Mouse (Mus musculus) limb, embryonic 12.5 days (tissue): Measurements from ENCODE around the gene Wdr4. TPM values are rescaled to one million over a fixed set of nuclear protein-coding genes. Genes with fewer than 3 reads are reported as not detected.

Experiments used
- ATAC-seq: fragments of 200-750 bp; cut with Nextera tagmentation; 2 replicates; pipeline ENCODE4 v1.8.0; 2017; ENCODE audit warnings: low read depth, moderate TSS enrichment; ENCODE audit not compliant: insufficient number of reproducible peaks, insufficient read depth, low FRiP score, low TSS enrichment
- H3K27ac ChIP-seq: fragments of 300-500 bp; sonication (generic); 2 replicates; pipeline ENCODE4 v1.5.1; 2016; ENCODE audit warnings: mild to moderate bottlenecking, moderate library complexity
- H3K27me3 ChIP-seq: fragments of 300-500 bp; sonication (generic); 2 replicates; pipeline ENCODE4 v1.6.1; 2016; ENCODE audit warnings: mild to moderate bottlenecking, moderate library complexity
- H3K36me3 ChIP-seq: fragments of 300-500 bp; sonication (generic); 2 replicates; pipeline ENCODE4 v1.6.1; 2016; ENCODE audit warnings: mild to moderate bottlenecking, moderate library complexity
- H3K4me1 ChIP-seq: fragments of 300-500 bp; sonication (generic); replicated peaks from 2 replicates; pipeline ENCODE4 v1.6.1; 2016
- H3K4me2 ChIP-seq: fragments of 300-500 bp; sonication (generic); 2 replicates; pipeline ENCODE4 v1.6.1; 2016; ENCODE audit warnings: mild to moderate bottlenecking, moderate library complexity
- H3K4me3 ChIP-seq: fragments of 300-500 bp; sonication (generic); replicated peaks from 2 replicates; pipeline ENCODE4 v1.5.1; 2016; ENCODE audit warnings: mild to moderate bottlenecking
- H3K9ac ChIP-seq: fragments of 300-500 bp; sonication (generic); replicated peaks from 2 replicates; pipeline ENCODE4 v1.6.1; 2016; ENCODE audit warnings: mild to moderate bottlenecking, moderate library complexity
- H3K9me3 ChIP-seq: fragments of 300-500 bp; sonication (generic); 2 replicates; pipeline ENCODE4 v1.6.1; 2016; ENCODE audit warnings: mild to moderate bottlenecking, moderate library complexity
- WGBS: fragments of 180-500 bp; shearing (Covaris S2); methylation state at CpG from one replicate; pipeline ENCODE4 v1.1.7; 2016; 5-methylcytosine and 5-hydroxymethylcytosine counted together
- polyA plus RNA-seq: library from polyadenylated mRNA; unstranded; fragments of >200 nt; fragmentation: Nextera tagmentation; extraction: Ambion mirVana; gene quantifications from 2 replicates; pipeline ENCODE4 v1.2.1, GENCODE M21; 2016

Gene Wdr4
- polyA plus RNA-seq, 1 experiment from 2014 or later: 43.6 TPM

DNA sequence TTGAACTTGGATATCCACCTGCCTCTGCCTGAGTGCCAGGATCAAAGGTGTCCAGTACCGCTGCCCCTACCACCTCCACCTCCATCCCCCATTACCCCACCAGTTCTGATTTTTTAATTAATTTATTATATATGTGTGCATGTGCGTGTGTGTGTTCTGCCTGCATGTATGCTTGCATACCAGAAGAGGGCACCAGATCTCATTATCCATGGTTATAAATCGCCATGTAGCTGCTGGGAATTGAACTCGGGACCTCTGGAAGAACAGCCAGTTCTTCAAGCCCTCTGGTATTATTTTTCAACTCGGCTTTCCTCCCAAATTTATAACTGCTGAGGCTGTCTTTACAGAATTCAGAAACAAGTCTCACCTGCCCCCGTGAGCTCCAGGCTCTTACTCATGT, 8.8 kb downstream of the Wdr4 start:
- ATAC-seq: no peak
- Histone ChIP-seq H3K4me1 (peaks cover 12% of the 10 kb centered on the region; the same call in 1 of the 2 replicates), H3K4me2 (peak overlapping the region; percentile 71), H3K27me3 (no peaks in the 10 kb centered on the region), H3K9ac (no peak overlapping the region; the same call in 1 of the 2 replicates), H3K4me3 (peak overlapping the region; percentile 81), H3K27ac (no peak overlapping the region), H3K9me3 (no peaks in the 10 kb centered on the region), H3K36me3 (peaks cover 40% of the 10 kb centered on the region)
- 95% methylated on average over 6 of the region's 6 CpGs for WGBS

DNA sequence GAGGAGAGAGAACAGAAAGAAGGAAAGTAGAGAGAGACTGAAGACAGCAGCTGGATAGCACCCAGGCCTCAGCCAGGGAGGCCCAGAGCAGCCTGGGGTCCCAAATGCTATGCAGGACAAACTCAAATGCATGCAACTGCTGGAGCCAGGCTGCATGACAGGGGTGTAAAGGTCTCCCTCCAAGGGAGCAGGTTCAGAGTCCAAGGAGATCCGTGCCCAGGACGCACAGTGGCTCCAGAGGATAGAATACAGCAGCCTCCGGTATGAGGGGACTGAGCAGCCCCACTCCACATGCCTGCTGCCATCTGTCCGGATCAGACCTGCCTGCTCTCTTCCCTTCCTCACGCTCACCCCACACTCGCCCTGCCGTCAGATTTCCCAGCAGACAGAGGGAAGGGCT, 13.5 kb downstream of the Wdr4 start:
- Histone ChIP-seq H3K4me2 (no peak overlapping the region), H3K27ac (no peak overlapping the region), H3K4me1 (peaks cover 4% of the 10 kb centered on the region; the same call in 1 of the 2 replicates), H3K9me3 (no peaks in the 10 kb centered on the region), H3K4me3 (no peak overlapping the region), H3K27me3 (no peaks in the 10 kb centered on the region), H3K36me3 (peaks cover 86% of the 10 kb centered on the region), H3K9ac (no peak overlapping the region)
- ATAC-seq: no peak
- 79% methylated on average over 7 of the region's 7 CpGs for whole genome bisulfite sequencing

DNA sequence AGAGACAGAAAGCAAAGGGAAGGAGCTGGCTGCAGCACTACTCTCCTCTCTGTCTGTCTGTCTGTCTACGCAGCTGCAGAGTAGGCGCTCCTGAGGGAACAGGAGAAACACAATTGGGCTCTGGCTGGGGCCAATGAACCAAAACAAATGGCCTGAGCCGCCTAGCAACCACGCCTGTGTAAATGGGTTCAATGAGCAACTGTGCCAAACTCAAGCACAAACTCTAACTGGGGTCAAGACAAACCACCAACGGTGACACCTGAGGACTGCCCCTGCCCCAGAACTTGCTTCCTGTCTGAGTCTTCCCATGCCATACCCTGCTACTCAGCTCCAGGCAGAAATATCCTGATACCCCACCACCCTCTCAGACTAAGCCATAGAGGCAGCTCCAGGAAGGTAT, 14.8 kb downstream of the Wdr4 start:
- WGBS: 82% methylated on average over 5 of the region's 5 CpGs
- Histone ChIP-seq H3K4me1 (no peaks in the 10 kb centered on the region), H3K4me3 (no peak overlapping the region), H3K27ac (no peak overlapping the region), H3K36me3 (peaks cover 98% of the 10 kb centered on the region), H3K9ac (no peak overlapping the region), H3K4me2 (no peak overlapping the region), H3K9me3 (no peaks in the 10 kb centered on the region), H3K27me3 (no peaks in the 10 kb centered on the region)
- no peak for ATAC-seq

DNA sequence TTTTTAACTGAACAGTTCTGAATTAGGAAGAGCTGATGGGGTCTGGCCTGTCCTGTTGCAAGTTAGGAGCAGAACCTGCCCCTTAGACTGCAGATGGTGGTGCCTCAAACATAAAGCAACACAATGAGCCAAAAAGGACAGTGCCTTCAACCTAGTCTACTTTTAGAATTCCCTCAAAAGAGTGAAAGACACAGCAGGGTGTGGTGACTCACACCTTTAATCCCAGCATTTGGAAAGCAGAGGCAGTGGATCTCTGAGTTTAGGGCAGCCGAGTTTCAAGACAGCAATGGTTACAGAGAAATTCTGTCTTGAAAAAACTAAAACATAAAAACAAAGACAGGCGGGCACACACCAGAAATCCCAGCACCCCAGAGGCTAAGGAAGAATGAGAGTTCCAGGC, 15.8 kb downstream of the Wdr4 start:
- H3K27ac ChIP-seq: no peak overlapping the region
- H3K4me1 ChIP-seq: no peaks in the 10 kb centered on the region
- no peaks in the 10 kb centered on the region for H3K27me3 ChIP-seq
- ATAC-seq: no peak
- 87% methylated on average over 2 of the region's 2 CpGs for WGBS
- H3K9ac ChIP-seq: no peak overlapping the region
- peaks cover 98% of the 10 kb centered on the region for H3K36me3 ChIP-seq
- H3K9me3 ChIP-seq: no peaks in the 10 kb centered on the region
- no peak overlapping the region for H3K4me2 ChIP-seq
- no peak overlapping the region for H3K4me3 ChIP-seq

DNA sequence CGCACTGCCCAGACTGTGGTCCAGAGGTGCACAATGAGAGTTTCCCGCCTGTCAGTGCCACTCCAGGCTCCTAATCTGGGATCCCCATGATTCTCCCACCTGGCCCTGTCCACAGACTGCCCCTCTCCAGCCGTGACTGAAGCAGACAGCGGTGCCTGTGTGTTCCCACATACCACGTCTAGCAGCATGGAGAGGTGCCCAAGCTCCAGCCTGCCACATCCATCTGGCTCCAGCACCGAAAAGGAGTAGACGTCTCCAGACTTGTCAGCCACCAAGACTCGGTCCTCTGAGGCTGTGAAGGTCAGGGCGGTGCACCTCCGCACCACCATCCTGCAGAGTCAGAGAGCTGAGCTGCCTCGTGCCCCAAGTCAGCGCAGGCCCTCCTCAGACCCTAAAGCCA, 16.4 kb downstream of the Wdr4 start:
- H3K4me1 ChIP-seq: no peaks in the 10 kb centered on the region
- 95% methylated on average over 12 of the region's 12 CpGs for WGBS
- no peak overlapping the region for H3K9ac ChIP-seq
- no peak overlapping the region for H3K27ac ChIP-seq
- no peaks in the 10 kb centered on the region for H3K27me3 ChIP-seq
- no peak overlapping the region for H3K4me3 ChIP-seq
- no peak for ATAC-seq
- H3K9me3 ChIP-seq: no peaks in the 10 kb centered on the region
- H3K4me2 ChIP-seq: no peak overlapping the region
- peaks cover 99% of the 10 kb centered on the region for H3K36me3 ChIP-seq

DNA sequence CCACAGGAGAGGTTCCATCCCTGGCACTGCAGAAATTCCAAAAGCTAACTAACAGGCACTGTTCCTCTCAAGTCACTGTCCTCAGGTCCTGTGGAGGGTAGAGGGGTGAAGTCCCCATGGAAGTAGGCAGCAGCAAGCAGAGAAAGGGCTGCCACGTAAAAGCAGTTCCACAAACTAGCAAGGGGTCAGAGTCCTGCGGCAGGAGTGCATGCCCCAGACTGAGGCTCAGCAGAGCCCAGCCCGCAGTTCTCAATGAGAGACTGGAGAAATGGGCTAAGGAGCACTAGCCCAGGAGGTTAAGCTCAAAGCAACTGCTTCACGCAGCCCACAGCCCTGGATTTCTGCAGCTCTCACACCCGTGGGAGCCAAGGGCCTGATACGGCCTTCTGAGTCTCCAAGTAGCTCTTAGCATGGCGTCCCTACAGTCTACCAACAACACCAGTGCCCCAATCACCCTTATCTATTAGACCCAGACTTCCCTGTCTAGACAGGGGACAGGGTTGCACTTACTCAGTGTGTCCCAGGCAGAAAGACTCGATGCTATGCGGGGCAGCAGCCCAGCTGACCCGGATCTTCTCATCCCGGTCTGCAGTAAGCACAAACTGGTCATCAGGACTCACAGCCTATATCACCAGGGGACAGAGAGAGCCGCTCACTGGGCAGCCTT, 17.4 kb downstream of the Wdr4 start:
- no peak for ATAC-seq
- Histone ChIP-seq H3K27ac (no peak overlapping the region), H3K4me1 (no peaks in the 10 kb centered on the region), H3K9ac (no peak overlapping the region), H3K4me2 (no peak overlapping the region), H3K36me3 (peaks cover 100% of the 10 kb centered on the region), H3K9me3 (no peaks in the 10 kb centered on the region), H3K4me3 (no peak overlapping the region), H3K27me3 (no peaks in the 10 kb centered on the region)
- 92% methylated on average over 12 of the region's 12 CpGs for WGBS

DNA sequence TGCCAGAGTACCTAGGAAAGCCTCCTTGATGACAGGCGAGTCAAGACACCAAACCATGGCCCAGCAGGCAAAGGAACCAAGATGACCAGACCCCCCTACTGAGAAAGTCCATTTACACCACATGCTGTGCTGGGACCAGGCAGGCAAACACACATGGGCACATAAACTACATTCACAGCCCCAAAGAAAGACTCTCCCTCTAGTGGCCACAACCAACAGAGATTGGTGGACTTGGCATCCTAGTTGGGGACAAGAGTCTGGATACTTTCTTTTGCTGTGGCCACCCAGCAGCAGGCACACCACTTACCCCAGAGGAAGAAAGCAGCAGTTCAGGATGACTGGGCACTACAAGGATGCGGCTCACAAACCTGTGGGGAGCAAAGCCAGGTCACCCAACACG, 18.9 kb downstream of the Wdr4 start:
- Histone ChIP-seq H3K27ac (no peak overlapping the region), H3K4me2 (no peak overlapping the region), H3K9me3 (no peaks in the 10 kb centered on the region), H3K36me3 (peaks cover 99% of the 10 kb centered on the region), H3K4me3 (no peak overlapping the region), H3K27me3 (no peaks in the 10 kb centered on the region), H3K4me1 (no peaks in the 10 kb centered on the region), H3K9ac (no peak overlapping the region)
- no peak for ATAC-seq
- WGBS: 85% methylated on average over 3 of the region's 3 CpGs

DNA sequence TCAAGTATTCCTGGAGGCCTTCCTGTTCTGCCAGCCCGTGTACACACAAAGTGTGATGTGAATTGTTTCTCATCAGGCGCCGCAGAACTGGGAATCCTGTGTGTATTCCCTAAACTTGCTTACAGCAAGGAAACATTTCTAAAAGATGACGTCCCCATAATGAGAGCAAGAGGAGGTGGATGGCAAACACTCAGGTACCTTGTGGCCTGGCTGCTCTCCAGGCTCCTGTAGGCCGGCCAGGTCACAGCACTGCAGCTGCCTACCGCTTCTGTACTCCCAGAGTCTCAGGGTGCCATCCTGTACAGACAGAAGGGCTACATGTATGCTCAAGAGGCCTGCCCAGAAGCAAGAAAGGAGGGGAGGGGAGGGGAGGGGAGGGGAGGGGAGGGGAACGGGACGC, 19.4 kb downstream of the Wdr4 start:
- Histone ChIP-seq H3K27me3 (no peaks in the 10 kb centered on the region), H3K4me1 (no peaks in the 10 kb centered on the region), H3K4me3 (no peak overlapping the region), H3K27ac (no peak overlapping the region), H3K9ac (no peak overlapping the region), H3K9me3 (no peaks in the 10 kb centered on the region), H3K36me3 (peaks cover 99% of the 10 kb centered on the region), H3K4me2 (no peak overlapping the region)
- 93% methylated on average over 8 of the region's 8 CpGs for WGBS
- no peak for ATAC-seq

DNA sequence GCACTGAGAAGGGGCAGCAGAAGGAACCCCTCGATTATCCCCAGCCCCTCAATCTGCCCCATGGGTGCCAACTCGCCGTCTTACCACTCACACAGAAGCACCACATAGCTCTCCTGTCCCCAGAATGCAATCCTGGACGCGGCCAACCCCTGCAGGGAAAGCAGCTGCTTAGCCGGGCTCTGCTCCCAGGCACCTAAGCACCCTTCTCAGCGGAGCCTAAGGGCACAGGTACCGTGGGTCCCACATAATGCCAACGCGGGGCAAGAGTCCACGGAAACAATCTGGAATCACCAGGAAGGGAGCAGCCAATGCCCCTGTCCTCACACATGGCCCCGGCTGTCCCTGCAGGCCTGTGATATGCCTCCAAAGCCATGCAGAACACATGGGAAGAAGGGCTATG, 20.1 kb downstream of the Wdr4 start:
- H3K27me3 ChIP-seq: no peaks in the 10 kb centered on the region
- no peaks in the 10 kb centered on the region for H3K4me1 ChIP-seq
- WGBS: 93% methylated on average over 12 of the region's 12 CpGs
- no peak overlapping the region for H3K4me2 ChIP-seq
- H3K9me3 ChIP-seq: no peaks in the 10 kb centered on the region
- ATAC-seq: no peak
- H3K4me3 ChIP-seq: no peak overlapping the region
- peaks cover 98% of the 10 kb centered on the region for H3K36me3 ChIP-seq
- H3K27ac ChIP-seq: no peak overlapping the region
- H3K9ac ChIP-seq: no peak overlapping the region

DNA sequence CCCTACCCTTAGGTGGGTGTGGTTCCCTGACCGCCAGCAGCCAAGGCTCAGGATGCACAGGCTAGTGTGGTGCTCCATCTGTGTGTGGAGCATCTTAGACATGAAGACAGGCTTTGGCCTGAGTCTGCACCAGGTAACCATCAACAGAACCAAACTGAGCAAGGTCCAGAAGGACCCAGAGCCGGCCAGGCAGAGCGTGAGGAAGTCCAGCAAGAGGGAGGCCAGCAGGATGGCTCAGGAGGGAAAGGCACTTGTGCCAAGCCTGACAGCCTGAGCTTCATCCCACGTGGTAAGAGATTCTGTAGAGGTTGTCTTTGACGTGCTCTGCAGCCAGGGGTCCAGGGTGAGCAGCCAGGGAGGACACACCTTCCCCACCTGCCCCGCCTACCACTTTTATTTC, 22.1 kb downstream of the Wdr4 start:
- no peaks in the 10 kb centered on the region for H3K4me1 ChIP-seq
- no peak overlapping the region for H3K4me3 ChIP-seq
- no peak for ATAC-seq
- no peak overlapping the region for H3K27ac ChIP-seq
- no peaks in the 10 kb centered on the region for H3K27me3 ChIP-seq
- 88% methylated on average over 6 of the region's 6 CpGs for WGBS
- no peaks in the 10 kb centered on the region for H3K9me3 ChIP-seq
- no peak overlapping the region for H3K9ac ChIP-seq
- H3K4me2 ChIP-seq: no peak overlapping the region
- peaks cover 78% of the 10 kb centered on the region for H3K36me3 ChIP-seq

DNA sequence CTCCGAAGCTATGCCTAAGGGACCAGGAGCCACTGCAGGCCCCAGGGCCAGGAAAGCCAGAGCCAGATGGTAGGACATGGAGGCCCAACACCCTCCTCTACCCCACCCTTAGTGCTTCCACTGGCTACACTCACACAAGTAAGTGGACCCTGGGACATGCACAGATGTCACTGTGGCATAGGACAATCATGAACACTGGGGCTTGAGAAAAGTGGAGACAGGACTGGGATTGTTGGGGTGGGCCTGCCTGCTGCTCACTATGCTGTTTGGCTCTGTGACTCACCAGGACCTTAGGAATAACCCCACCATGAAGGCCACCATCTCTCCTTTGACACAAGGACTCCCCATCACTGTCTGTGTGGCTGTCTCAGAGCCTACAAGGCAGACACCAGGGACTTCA, 24.8 kb downstream of the Wdr4 start:
- Histone ChIP-seq H3K36me3 (peaks cover 51% of the 10 kb centered on the region), H3K27ac (no peak overlapping the region), H3K9ac (no peak overlapping the region), H3K4me2 (no peak overlapping the region), H3K27me3 (no peaks in the 10 kb centered on the region), H3K9me3 (no peaks in the 10 kb centered on the region), H3K4me1 (no peaks in the 10 kb centered on the region), H3K4me3 (no peak overlapping the region)
- 78% methylated on average over 1 of the region's 1 CpGs for WGBS
- no peak for ATAC-seq

DNA sequence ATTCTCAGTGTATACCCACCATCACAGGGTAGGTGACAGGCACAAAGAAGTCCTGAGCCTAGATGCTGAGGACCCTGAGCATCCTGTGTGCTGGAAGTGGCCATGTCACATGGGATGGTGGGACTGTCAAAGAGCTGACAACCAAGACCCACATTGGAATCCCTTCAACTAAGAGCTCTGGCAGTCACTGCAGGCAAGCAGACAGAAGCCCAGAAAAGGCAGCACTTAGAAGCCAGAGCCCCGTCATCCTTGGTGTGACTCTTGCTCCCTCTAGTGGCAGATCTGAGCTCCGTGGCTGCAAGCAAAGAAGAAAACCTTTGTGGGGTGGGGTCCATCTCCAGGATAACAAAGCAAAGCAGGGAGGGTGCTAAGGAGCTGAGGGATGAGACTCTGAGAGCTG, 27.4 kb downstream of the Wdr4 start:
- Histone ChIP-seq H3K9me3 (no peaks in the 10 kb centered on the region), H3K9ac (no peak overlapping the region), H3K4me2 (no peak overlapping the region), H3K4me1 (peaks cover 2% of the 10 kb centered on the region; the same call in 1 of the 2 replicates), H3K27me3 (no peaks in the 10 kb centered on the region), H3K4me3 (no peak overlapping the region), H3K27ac (no peak overlapping the region), H3K36me3 (peaks cover 25% of the 10 kb centered on the region)
- ATAC-seq: no peak
- 0% methylated on average over 2 of the region's 2 CpGs for WGBS
